Mouse (Mus musculus): ENCODE results near the gene Ttc7b. TPM values are rescaled to one million over a fixed set of nuclear protein-coding genes. Genes with fewer than 3 reads are reported as not detected.

Gene Ttc7b
- polyA plus RNA-seq, 1 experiment: 18.2 TPM

DNA sequence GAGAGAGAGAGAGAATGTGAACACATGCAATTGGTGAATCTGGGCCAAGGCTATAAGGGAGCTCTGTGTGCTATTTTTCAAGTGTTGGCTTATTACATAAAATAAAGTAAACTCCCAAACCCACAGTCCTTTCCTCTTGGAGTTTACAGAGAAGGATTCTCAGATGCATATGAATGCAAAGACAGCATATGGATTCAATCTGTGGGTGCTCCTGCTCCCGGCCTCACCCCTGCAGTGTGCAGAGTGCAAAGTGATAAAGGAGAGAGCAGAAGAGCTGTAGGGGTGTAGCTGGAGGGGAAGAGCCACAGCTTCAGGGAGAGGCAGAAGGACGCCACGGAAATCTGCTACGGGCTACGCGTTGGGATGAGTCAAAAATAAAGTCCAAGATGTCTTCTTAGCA is 258.9 kb downstream of the Ttc7b start:
- Histone ChIP-seq H3K36me3 (ENCODE audit: control insufficient read depth, insufficient read depth) (no peaks in the 10 kb centered on the region), H3K27me3 (ENCODE audit: control insufficient read depth, insufficient read depth, insufficient read length) (no peaks in the 10 kb centered on the region), H3ac (ENCODE audit: control insufficient read depth, insufficient read length) (no peak overlapping the region), H3K79me2 (ENCODE audit: control insufficient read depth, insufficient read depth) (no peaks in the 10 kb centered on the region), H3K4me2 (ENCODE audit: low read depth) (no peak overlapping the region), H3K4me3 (no peak overlapping the region)
- TF ChIP-seq REST (IDR thresholded peaks at IDR 0.05; ENCODE audit: insufficient read depth, insufficient read length) (no peak), TCF3 (IDR thresholded peaks at IDR 0.05; ENCODE audit: insufficient read length, low read depth) (no peak), USF1 (IDR thresholded peaks at IDR 0.05; ENCODE audit: low read depth) (no peak), SRF (IDR thresholded peaks at IDR 0.05; ENCODE audit: control insufficient read depth, insufficient read length, low read depth) (no peak), POLR2AphosphoS2 (IDR thresholded peaks at IDR 0.05; ENCODE audit: insufficient read length, low read depth) (no peak), CEBPB (IDR thresholded peaks at IDR 0.05; ENCODE audit: insufficient read depth, poor library complexity, severe bottlenecking) (no peak), TCF12 (IDR thresholded peaks at IDR 0.05; ENCODE audit: insufficient read depth, poor library complexity, severe bottlenecking) (no peak)

DNA sequence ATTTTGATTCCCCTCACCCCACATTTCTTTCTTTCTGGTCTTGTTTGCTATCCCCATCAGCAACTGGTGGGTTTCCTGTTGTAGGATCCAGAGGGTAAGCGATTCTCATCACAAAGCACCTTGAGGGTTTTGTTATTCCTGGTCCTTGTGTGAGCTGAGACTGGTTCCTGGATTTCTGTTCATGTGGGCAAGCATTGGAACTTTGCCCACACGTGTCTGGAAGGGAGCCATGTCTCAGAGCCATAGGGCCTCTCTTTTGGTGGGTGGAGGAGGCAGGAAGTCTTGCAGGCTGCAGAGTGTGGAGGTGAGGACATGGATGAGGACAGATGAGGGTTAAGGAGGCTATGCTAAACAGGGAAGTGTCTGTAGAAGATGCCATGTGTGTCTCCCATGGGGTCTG is 260.5 kb downstream of the Ttc7b start:
- no peaks in the 10 kb centered on the region for H3K79me2 ChIP-seq (ENCODE audit: control insufficient read depth, insufficient read depth)
- TF ChIP-seq SRF (IDR thresholded peaks at IDR 0.05; ENCODE audit: control insufficient read depth, insufficient read length, low read depth) (no peak), CEBPB (IDR thresholded peaks at IDR 0.05; ENCODE audit: insufficient read depth, poor library complexity, severe bottlenecking) (no peak), REST (IDR thresholded peaks at IDR 0.05; ENCODE audit: insufficient read depth, insufficient read length) (no peak), TCF3 (IDR thresholded peaks at IDR 0.05; ENCODE audit: insufficient read length, low read depth) (no peak), MYOD1 (IDR thresholded peaks at IDR 0.05; ENCODE audit: control insufficient read depth in 1 of 3, insufficient read length in 2 of 3, low read depth in 2 of 3) (no peak), USF1 (IDR thresholded peaks at IDR 0.05; ENCODE audit: low read depth) (no peak)
- no peak overlapping the region for H3ac ChIP-seq (ENCODE audit: control insufficient read depth, insufficient read length)

DNA sequence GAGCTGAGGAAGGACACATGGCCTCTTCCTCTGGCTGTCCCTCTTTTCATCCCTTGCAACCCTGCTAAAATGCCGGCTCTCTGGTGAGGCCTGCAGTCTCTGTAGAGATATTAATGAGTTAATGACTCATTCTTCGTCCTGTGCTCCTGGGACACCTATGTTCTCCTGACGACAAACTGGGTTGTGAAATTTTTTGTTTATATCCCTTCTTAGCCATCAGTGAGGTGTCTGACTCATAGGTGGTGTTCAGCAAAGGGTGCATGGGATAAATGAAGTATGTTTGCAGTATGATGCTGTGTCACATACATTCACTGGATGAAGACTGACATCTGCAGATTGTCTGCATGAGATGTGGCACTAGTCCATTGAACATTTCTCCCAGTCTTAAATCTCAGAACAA is 262.8 kb downstream of the Ttc7b start:
- Histone ChIP-seq H3K36me3 (ENCODE audit: control insufficient read depth, insufficient read depth) (no peaks in the 10 kb centered on the region), H3K4me2 (ENCODE audit: low read depth) (no peak overlapping the region), H3K4me3 (no peak overlapping the region), H3K79me2 (ENCODE audit: control insufficient read depth, insufficient read depth) (no peaks in the 10 kb centered on the region), H3K27me3 (ENCODE audit: control insufficient read depth, insufficient read depth, insufficient read length) (no peaks in the 10 kb centered on the region), H3ac (ENCODE audit: control insufficient read depth, insufficient read length) (no peak overlapping the region)
- TF ChIP-seq MYOD1 (IDR thresholded peaks at IDR 0.05; ENCODE audit: control insufficient read depth in 1 of 3, insufficient read length in 2 of 3, low read depth in 2 of 3) (no peak), REST (IDR thresholded peaks at IDR 0.05; ENCODE audit: insufficient read depth, insufficient read length) (no peak), POLR2A (IDR thresholded peaks at IDR 0.05; ENCODE audit: insufficient read length, low read depth) (no peak), TCF12 (IDR thresholded peaks at IDR 0.05; ENCODE audit: insufficient read depth, poor library complexity, severe bottlenecking) (no peak), MYOG (IDR thresholded peaks at IDR 0.05; ENCODE audit: control insufficient read depth in 1 of 3, insufficient read depth in 1 of 3, insufficient read length in 2 of 3, low read depth in 2 of 3) (no peak), E2F4 (IDR thresholded peaks at IDR 0.05; ENCODE audit: insufficient read depth) (no peak), SRF (IDR thresholded peaks at IDR 0.05; ENCODE audit: control insufficient read depth, insufficient read length, low read depth) (no peak), USF1 (IDR thresholded peaks at IDR 0.05; ENCODE audit: low read depth) (no peak), MAX (IDR thresholded peaks at IDR 0.05; ENCODE audit: low read depth) (no peak), TCF3 (IDR thresholded peaks at IDR 0.05; ENCODE audit: insufficient read length, low read depth) (no peak), CEBPB (IDR thresholded peaks at IDR 0.05; ENCODE audit: insufficient read depth, poor library complexity, severe bottlenecking) (no peak), POLR2AphosphoS2 (IDR thresholded peaks at IDR 0.05; ENCODE audit: insufficient read length, low read depth) (no peak)

More for the DNA sequence above, 260.5 kb downstream of the Ttc7b start:
- H3K4me3 ChIP-seq: no peak overlapping the region
- H3K27me3 ChIP-seq (ENCODE audit: control insufficient read depth, insufficient read depth, insufficient read length): no peaks in the 10 kb centered on the region
- no peak overlapping the region for H3K4me2 ChIP-seq (ENCODE audit: low read depth)
- no peaks in the 10 kb centered on the region for H3K36me3 ChIP-seq (ENCODE audit: control insufficient read depth, insufficient read depth)

DNA sequence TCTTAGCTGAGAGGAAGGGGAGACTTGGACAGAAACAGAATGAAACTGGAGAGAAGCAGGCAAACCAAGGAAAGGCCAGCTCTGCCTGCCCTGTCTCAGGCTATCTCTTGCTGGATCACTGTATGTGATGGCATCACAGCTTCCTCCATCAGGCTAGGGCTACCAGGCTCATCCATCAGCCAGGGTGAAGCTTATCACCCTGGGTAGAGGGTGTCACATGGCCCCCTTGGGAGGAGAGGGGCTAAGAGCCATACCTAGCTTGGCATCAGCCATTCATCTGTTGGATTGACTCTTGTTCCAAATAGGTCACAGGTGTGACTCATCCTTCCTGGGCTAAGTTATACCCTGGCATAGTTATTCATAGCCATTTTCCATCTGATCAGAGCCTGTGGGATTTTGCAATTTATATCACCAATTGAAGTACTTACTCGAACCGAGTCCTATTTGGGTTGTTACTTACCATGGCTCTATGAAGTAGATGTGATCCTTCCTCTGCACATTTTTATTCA is 265.1 kb downstream of the Ttc7b start:
- no peaks in the 10 kb centered on the region for H3K36me3 ChIP-seq (ENCODE audit: control insufficient read depth, insufficient read depth)

DNA sequence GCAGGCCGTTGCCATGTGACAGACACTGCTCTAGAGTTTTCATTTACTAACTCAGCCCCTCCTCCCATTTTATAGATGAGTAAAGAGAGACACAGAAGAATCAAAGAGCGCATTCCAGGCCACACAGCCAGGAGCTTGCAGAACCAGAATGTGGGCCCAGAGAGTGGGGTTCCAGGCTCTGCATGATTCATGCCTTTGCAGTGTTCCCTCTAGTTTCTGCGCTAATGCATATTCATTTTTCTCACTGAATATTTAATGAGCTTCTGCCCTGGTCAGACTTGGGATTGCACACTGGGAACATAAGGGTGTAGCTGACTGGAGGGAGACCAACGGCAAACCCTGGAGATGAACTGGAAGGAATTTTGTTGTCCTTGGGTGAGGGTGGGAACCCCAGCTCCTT is 266.2 kb downstream of the Ttc7b start:
- H3ac ChIP-seq (ENCODE audit: control insufficient read depth, insufficient read length): no peak overlapping the region
- no peaks in the 10 kb centered on the region for H3K36me3 ChIP-seq (ENCODE audit: control insufficient read depth, insufficient read depth)
- H3K79me2 ChIP-seq (ENCODE audit: control insufficient read depth, insufficient read depth): no peaks in the 10 kb centered on the region
- H3K4me3 ChIP-seq: no peak overlapping the region
- no peak for TF ChIP-seq TCF12 (IDR thresholded peaks at IDR 0.05; ENCODE audit: insufficient read depth, poor library complexity, severe bottlenecking)
- TF ChIP-seq CEBPB (IDR thresholded peaks at IDR 0.05; ENCODE audit: insufficient read depth, poor library complexity, severe bottlenecking): no peak
- TF ChIP-seq POLR2A (IDR thresholded peaks at IDR 0.05; ENCODE audit: insufficient read length, low read depth): no peak
- no peak for TF ChIP-seq TCF3 (IDR thresholded peaks at IDR 0.05; ENCODE audit: insufficient read length, low read depth)
- no peak for TF ChIP-seq POLR2AphosphoS2 (IDR thresholded peaks at IDR 0.05; ENCODE audit: insufficient read length, low read depth)
- TF ChIP-seq REST (IDR thresholded peaks at IDR 0.05; ENCODE audit: insufficient read depth, insufficient read length): no peak
- TF ChIP-seq MYOG (IDR thresholded peaks at IDR 0.05; ENCODE audit: control insufficient read depth in 1 of 3, insufficient read depth in 1 of 3, insufficient read length in 2 of 3, low read depth in 2 of 3): no peak
- no peak for TF ChIP-seq SRF (IDR thresholded peaks at IDR 0.05; ENCODE audit: control insufficient read depth, insufficient read length, low read depth)
- TF ChIP-seq E2F4 (IDR thresholded peaks at IDR 0.05; ENCODE audit: insufficient read depth): no peak
- TF ChIP-seq MAX (IDR thresholded peaks at IDR 0.05; ENCODE audit: low read depth): no peak
- TF ChIP-seq USF1 (IDR thresholded peaks at IDR 0.05; ENCODE audit: low read depth): no peak
- TF ChIP-seq MYOD1 (IDR thresholded peaks at IDR 0.05; ENCODE audit: control insufficient read depth in 1 of 3, insufficient read length in 2 of 3, low read depth in 2 of 3): no peak
- no peaks in the 10 kb centered on the region for H3K27me3 ChIP-seq (ENCODE audit: control insufficient read depth, insufficient read depth, insufficient read length)
- no peak overlapping the region for H3K4me2 ChIP-seq (ENCODE audit: low read depth)

More for the DNA sequence above, 265.1 kb downstream of the Ttc7b start:
- Histone ChIP-seq H3K4me2 (ENCODE audit: low read depth) (no peak overlapping the region), H3K79me2 (ENCODE audit: control insufficient read depth, insufficient read depth) (no peaks in the 10 kb centered on the region), H3K27me3 (ENCODE audit: control insufficient read depth, insufficient read depth, insufficient read length) (no peaks in the 10 kb centered on the region), H3ac (ENCODE audit: control insufficient read depth, insufficient read length) (no peak overlapping the region), H3K4me3 (no peak overlapping the region)
- TF ChIP-seq TCF3 (IDR thresholded peaks at IDR 0.05; ENCODE audit: insufficient read length, low read depth): no peak
- TF ChIP-seq POLR2AphosphoS2 (IDR thresholded peaks at IDR 0.05; ENCODE audit: insufficient read length, low read depth): no peak
- TF ChIP-seq MYOG (IDR thresholded peaks at IDR 0.05; ENCODE audit: control insufficient read depth in 1 of 3, insufficient read depth in 1 of 3, insufficient read length in 2 of 3, low read depth in 2 of 3): no peak
- TF ChIP-seq CEBPB (IDR thresholded peaks at IDR 0.05; ENCODE audit: insufficient read depth, poor library complexity, severe bottlenecking): no peak
- no peak for TF ChIP-seq REST (IDR thresholded peaks at IDR 0.05; ENCODE audit: insufficient read depth, insufficient read length)
- no peak for TF ChIP-seq SRF (IDR thresholded peaks at IDR 0.05; ENCODE audit: control insufficient read depth, insufficient read length, low read depth)
- TF ChIP-seq USF1 (IDR thresholded peaks at IDR 0.05; ENCODE audit: low read depth): no peak
- TF ChIP-seq MYOD1 (IDR thresholded peaks at IDR 0.05; ENCODE audit: control insufficient read depth in 1 of 3, insufficient read length in 2 of 3, low read depth in 2 of 3): no peak
- no peak for TF ChIP-seq E2F4 (IDR thresholded peaks at IDR 0.05; ENCODE audit: insufficient read depth)
- no peak for TF ChIP-seq MAX (IDR thresholded peaks at IDR 0.05; ENCODE audit: low read depth)
- TF ChIP-seq POLR2A (IDR thresholded peaks at IDR 0.05; ENCODE audit: insufficient read length, low read depth): no peak
- no peak for TF ChIP-seq TCF12 (IDR thresholded peaks at IDR 0.05; ENCODE audit: insufficient read depth, poor library complexity, severe bottlenecking)
